Mouse (Mus musculus) liver, adult 2 months (tissue): ENCODE data around the gene Sost. TPM values are rescaled to one million over a fixed set of nuclear protein-coding genes. Genes with fewer than 3 reads are reported as not detected.
A peak's percentile ranks its signal among the peaks of the same experiment; 100 is the strongest.

Experiments used
- DNase-seq: peaks from one replicate; pipeline ENCODE4 v3.0.0-alpha.2; 2011; ENCODE audit warnings: low read depth, low spot score; ENCODE audit errors: extremely low read depth
- H3K27ac ChIP-seq: fragments of 200-500 bp; replicated peaks from 2 replicates; pipeline ENCODE4 v1.5.1; 2012; ENCODE audit warnings: low read depth, mild to moderate bottlenecking, control low read depth, inconsistent platforms, low read length; ENCODE audit not compliant: insufficient read depth
- H3K27me3 ChIP-seq: fragments of 200-500 bp; 2 replicates; pipeline ENCODE4 v1.6.1; 2012; ENCODE audit warnings: mild to moderate bottlenecking, moderate library complexity, low read length, inconsistent platforms; ENCODE audit not compliant: control insufficient read depth, insufficient read depth
- H3K36me3 ChIP-seq: fragments of 200-500 bp; 2 replicates; pipeline ENCODE4 v1.6.1; 2012; ENCODE audit warnings: low read length, inconsistent platforms; ENCODE audit not compliant: control insufficient read depth, insufficient read depth
- H3K4me1 ChIP-seq: fragments of 200-500 bp; 2 replicates; pipeline ENCODE4 v1.6.1; 2011; ENCODE audit warnings: low read length; ENCODE audit not compliant: control insufficient read depth, insufficient read depth
- H3K4me3 ChIP-seq: fragments of 200-500 bp; 2 replicates; pipeline ENCODE4 v1.5.1; 2011; ENCODE audit warnings: low read depth, mild to moderate bottlenecking, control low read depth, low read length, moderate library complexity; ENCODE audit not compliant: insufficient read depth
- H3K79me2 ChIP-seq: fragments of 200-500 bp; 2 replicates; pipeline ENCODE4 v1.6.1; 2012; ENCODE audit warnings: inconsistent platforms, mild to moderate bottlenecking, low read length, moderate library complexity; ENCODE audit not compliant: control insufficient read depth, insufficient read depth
- H3K9ac ChIP-seq: fragments of 200-500 bp; 2 replicates; pipeline ENCODE4 v1.6.1; 2012; ENCODE audit warnings: low read depth, mild to moderate bottlenecking, control low read depth, inconsistent platforms, low read length
- CTCF ChIP-seq: fragments of 200-500 bp; IDR thresholded peaks from 2 replicates; pipeline ENCODE4 v1.5.1; 2011; ENCODE audit warnings: low read depth, low read length, control low read depth
- POLR2A ChIP-seq: fragments of 200-500 bp; IDR thresholded peaks from 2 replicates; pipeline ENCODE4 v1.6.1; 2011; ENCODE audit warnings: low read length, control low read depth; ENCODE audit not compliant: insufficient read depth; ENCODE audit errors: extremely low read depth
- WGBS: fragments of 180-500 bp; shearing (Covaris S2); methylation state at CpG from one replicate; pipeline ENCODE4 v1.1.7; 2018; 5-methylcytosine and 5-hydroxymethylcytosine counted together
- polyA plus RNA-seq: library from polyadenylated mRNA; depleted of rRNA; stranded (reverse); fragments of >200 nt; gene quantifications from 2 replicates; pipeline ENCODE4 v1.2.3, GENCODE M21; 2012
- total RNA-seq: library from RNA; depleted of rRNA; stranded (reverse); fragments of >200 nt; gene quantifications from 2 replicates; pipeline ENCODE4 v1.2.3, GENCODE M21; 2014

The Sost gene
- total and polyA plus RNA-seq, 2 experiments, result 0.10 TPM; not detected in 1

DNA sequence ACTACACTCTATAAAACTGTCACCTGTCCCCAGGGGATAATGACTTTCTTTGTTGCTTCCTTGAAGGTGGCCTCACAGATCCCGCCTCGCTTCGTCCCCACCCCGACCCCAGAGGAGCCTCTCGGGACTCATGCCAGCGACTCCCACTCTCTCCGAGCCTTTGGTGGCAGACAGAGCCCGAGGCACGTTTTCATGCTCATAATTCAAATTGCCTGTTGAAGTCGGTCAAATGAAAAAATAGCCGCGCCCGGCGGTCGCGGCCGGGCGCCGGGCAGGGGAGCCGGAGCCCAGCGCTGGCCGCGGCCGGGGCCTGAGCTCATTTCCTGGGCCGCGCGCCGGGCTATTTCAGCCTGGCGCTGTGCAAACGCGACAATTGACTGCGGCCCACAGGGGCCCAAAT, 29.7 kb downstream of the Sost start:
- TF ChIP-seq POLR2A (no peak), CTCF (no peak)
- no peak for DNase-seq
- Histone ChIP-seq H3K9ac (peak overlapping the region; percentile 53; the same call in 1 of the 2 replicates), H3K4me1 (peaks cover 3% of the 10 kb centered on the region; the same call in 1 of the 2 replicates), H3K27me3 (no peaks in the 10 kb centered on the region; the same call in 1 of the 2 replicates), H3K79me2 (no peaks in the 10 kb centered on the region), H3K36me3 (no peaks in the 10 kb centered on the region), H3K27ac (no peak overlapping the region), H3K4me3 (peak overlapping the region; percentile 23; the same call in 1 of the 2 replicates)
- 8% methylated on average over 30 of the region's 32 CpGs for WGBS

DNA sequence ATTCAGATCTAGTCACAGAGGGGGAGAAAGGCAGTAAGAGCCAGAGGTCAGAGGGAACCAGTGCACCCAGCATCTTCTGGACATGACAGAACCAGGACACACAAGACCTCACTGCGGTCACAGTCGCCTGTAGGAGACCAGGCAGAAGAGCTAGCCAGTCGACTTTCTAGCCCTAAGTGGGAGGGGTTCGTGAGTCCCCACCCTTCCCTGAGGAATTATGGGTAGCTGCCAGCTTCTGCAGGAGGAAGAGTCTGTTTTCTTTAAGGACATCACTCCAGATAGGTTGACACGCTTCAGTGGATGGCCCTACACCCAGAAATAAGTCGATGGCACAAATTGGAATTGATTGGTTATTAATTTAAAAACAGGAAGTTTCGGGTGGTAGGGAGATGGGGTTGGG, 30.4 kb downstream of the Sost start:
- DNase-seq, result no peak
- H3K4me1 ChIP-seq, result peaks cover 3% of the 10 kb centered on the region; the same call in 1 of the 2 replicates
- no peak overlapping the region for H3K9ac ChIP-seq
- no peaks in the 10 kb centered on the region; the same call in 1 of the 2 replicates for H3K27me3 ChIP-seq
- H3K36me3 ChIP-seq, result no peaks in the 10 kb centered on the region
- no peak overlapping the region for H3K4me3 ChIP-seq
- no peaks in the 10 kb centered on the region for H3K79me2 ChIP-seq
- no peak overlapping the region for H3K27ac ChIP-seq
- TF ChIP-seq POLR2A, result no peak
- no peak for TF ChIP-seq CTCF
- 65% methylated on average over 7 of the region's 7 CpGs for WGBS

DNA sequence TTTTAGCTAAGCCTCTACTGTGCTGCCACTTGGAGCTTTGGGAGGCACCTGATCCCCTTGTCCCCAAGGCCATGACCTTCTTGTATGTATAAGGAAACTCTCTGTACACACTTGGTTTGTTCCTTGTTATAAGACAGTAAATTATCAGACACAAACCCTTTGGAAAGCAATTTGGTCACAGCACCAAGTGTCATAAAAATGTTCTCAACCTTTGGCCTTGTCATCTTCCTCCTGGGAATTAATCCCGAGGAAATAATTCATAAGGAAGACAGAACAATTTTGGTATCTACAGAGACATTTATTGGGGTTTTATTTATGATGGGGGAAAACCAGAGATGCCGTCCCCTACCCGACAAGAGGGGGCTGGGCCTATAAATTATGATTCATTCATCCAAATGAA, 31.1 kb downstream of the Sost start:
- Histone ChIP-seq H3K4me3 (no peak overlapping the region), H3K4me1 (peaks cover 3% of the 10 kb centered on the region; the same call in 1 of the 2 replicates), H3K27me3 (no peaks in the 10 kb centered on the region), H3K36me3 (no peaks in the 10 kb centered on the region), H3K79me2 (no peaks in the 10 kb centered on the region), H3K27ac (no peak overlapping the region), H3K9ac (no peak overlapping the region)
- TF ChIP-seq CTCF (no peak), POLR2A (no peak)
- no peak for DNase-seq
- 81% methylated on average over 3 of the region's 3 CpGs for WGBS

DNA sequence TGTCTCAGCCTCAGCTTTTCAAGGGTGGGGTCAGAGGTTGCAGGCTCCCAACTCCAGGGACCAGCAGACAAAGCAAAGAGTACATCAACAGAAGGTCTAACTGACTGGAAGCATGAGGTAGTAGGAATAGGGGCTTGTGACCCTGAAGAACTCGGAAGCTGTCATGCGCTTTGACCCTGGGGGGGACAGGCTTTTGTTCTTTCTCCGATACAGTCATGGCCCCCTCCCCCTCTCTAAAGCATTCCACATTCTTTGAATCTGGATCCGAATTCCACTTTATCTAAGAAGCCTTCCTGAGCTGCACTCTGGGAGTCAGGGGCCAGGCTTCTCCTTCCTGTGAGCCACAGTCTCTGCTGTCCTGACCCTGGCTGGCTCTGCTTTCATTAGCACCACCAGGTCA, 34.8 kb downstream of the Sost start:
- no peaks in the 10 kb centered on the region for H3K36me3 ChIP-seq
- H3K79me2 ChIP-seq, result no peaks in the 10 kb centered on the region
- no peak for DNase-seq
- H3K27me3 ChIP-seq, result no peaks in the 10 kb centered on the region
- no peak overlapping the region for H3K9ac ChIP-seq
- 60% methylated on average over 4 of the region's 4 CpGs for WGBS
- TF ChIP-seq CTCF (no peak), POLR2A (no peak)
- no peak overlapping the region for H3K4me3 ChIP-seq
- H3K27ac ChIP-seq, result 0 out of 2 replicates have a peak overlapping the region, but pooled peaks have one; percentile 1
- peaks cover 6% of the 10 kb centered on the region for H3K4me1 ChIP-seq

DNA sequence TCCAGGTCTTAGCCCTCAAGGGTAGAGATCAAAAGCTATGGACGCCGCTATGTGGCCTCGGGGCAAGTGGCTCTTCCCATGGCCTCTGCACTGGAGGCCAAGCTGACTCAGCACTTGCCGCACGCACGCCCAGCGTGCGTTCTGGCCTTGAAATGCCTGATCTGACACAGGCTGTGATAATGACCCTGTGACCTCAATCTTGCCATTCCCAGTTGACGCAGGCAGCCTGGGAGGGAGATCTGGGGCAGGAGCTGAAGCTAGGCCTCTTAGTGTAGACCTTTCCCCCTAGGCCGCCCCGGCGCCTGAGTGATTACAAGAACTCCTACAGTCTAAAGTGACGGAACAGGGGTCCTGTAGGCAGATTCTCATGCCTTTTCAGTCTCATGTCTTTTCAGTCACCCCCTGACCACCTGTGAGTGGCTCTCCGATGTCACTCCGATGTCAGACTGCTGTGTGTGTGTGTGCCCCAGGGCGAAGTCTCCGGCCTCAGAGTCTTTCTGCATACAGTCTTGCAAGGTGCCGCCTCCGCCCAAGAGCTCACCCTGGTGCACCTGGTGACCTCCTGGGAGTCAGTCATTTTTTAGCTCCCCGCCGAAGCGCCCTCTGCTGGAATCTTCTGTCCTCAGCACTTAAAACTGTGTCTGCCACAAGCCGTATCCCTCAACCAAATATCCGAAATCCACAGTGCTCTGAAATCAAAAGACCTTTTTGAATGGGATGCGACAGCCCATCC, 38.6 kb downstream of the Sost start:
- Histone ChIP-seq H3K4me3 (no peak overlapping the region), H3K27ac (peak overlapping the region; percentile 83), H3K27me3 (no peaks in the 10 kb centered on the region), H3K36me3 (no peaks in the 10 kb centered on the region), H3K4me1 (peaks cover 5% of the 10 kb centered on the region), H3K79me2 (no peaks in the 10 kb centered on the region), H3K9ac (peak overlapping the region; percentile 24; the same call in 1 of the 2 replicates)
- 33% methylated on average over 25 of the region's 25 CpGs for WGBS
- DNase-seq, result peak; percentile 96
- TF ChIP-seq CTCF, result peak; percentile 71
- no peak for TF ChIP-seq POLR2A

DNA sequence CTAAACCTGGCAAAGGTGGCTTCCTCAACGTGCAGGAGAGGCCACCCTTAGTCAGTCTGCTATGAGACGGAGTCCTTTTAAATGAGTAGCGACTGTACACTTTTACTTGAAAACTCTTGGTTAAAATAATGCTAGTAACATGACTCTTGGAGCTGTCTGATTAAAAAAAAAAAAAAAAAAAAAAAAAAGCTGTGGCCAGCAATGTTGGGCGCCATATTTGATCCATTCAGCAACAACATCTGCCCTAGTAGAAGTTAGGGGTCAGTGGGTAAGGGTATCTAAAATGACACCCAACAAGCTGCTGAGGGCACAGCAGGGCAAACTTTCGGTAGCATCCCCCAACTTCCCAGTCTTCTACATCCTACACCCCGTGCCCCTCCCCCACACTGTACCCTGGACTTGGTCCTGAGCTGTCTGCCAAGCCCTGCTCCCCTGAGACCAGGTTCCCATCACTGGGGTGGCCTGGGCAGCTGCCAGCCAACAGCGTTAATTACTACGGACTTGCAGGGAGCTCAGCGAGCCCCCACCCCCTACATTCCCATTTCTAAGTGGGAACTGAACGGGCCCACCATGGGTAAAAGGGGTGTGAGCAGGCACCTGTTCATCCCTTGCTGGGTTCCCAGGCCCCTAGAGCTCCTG, 39.7 kb downstream of the Sost start:
- TF ChIP-seq CTCF, result no peak
- Histone ChIP-seq H3K4me3 (no peak overlapping the region), H3K4me1 (peaks cover 5% of the 10 kb centered on the region), H3K27me3 (no peaks in the 10 kb centered on the region), H3K79me2 (no peaks in the 10 kb centered on the region), H3K9ac (no peak overlapping the region; the same call in 1 of the 2 replicates), H3K36me3 (no peaks in the 10 kb centered on the region), H3K27ac (peak overlapping the region; percentile 2; the same call in 1 of the 2 replicates)
- peak; percentile 60 for DNase-seq
- 79% methylated on average over 10 of the region's 10 CpGs for WGBS
